Mouse (Mus musculus) embryonic facial prominence, embryonic 10.5 days (tissue): Measurements from ENCODE around the gene Ralgps1. TPM values are rescaled to one million over a fixed set of nuclear protein-coding genes. Genes with fewer than 3 reads are reported as not detected.

Experiments
- DNase-seq: peaks from one replicate; pipeline ENCODE4 v3.0.0-alpha.2; 2017; ENCODE audit warnings: low spot score
- H3K27ac ChIP-seq: fragments of 300-500 bp; sonication (generic); replicated peaks from 2 replicates; pipeline ENCODE4 v1.5.1; 2016; ENCODE audit warnings: mild to moderate bottlenecking
- H3K27me3 ChIP-seq: fragments of 300-500 bp; sonication (generic); replicated peaks from 2 replicates; pipeline ENCODE4 v1.6.1; 2016; ENCODE audit warnings: low read depth, mild to moderate bottlenecking; ENCODE audit not compliant: poor library complexity, severe bottlenecking
- H3K36me3 ChIP-seq: fragments of 300-500 bp; sonication (generic); replicated peaks from 2 replicates; pipeline ENCODE4 v1.6.1; 2016; ENCODE audit warnings: mild to moderate bottlenecking, moderate library complexity
- H3K4me1 ChIP-seq: fragments of 300-500 bp; sonication (generic); 2 replicates; pipeline ENCODE4 v1.6.1; 2016
- H3K4me3 ChIP-seq: fragments of 300-500 bp; sonication (generic); 2 replicates; pipeline ENCODE4 v1.5.1; 2016; ENCODE audit warnings: mild to moderate bottlenecking, moderate library complexity
- H3K9me3 ChIP-seq: fragments of 300-500 bp; sonication (generic); 2 replicates; pipeline ENCODE4 v1.6.1; 2016; ENCODE audit warnings: mild to moderate bottlenecking
- WGBS: fragments of 180-500 bp; shearing (Covaris S2); methylation state at CpG from one replicate; pipeline ENCODE4 v1.1.7; 2016; 5-methylcytosine and 5-hydroxymethylcytosine counted together
- polyA plus RNA-seq: library from polyadenylated mRNA; unstranded; fragments of >200 nt; fragmentation: Nextera tagmentation; extraction: Ambion mirVana; gene quantifications from 2 replicates; pipeline ENCODE4 v1.2.1, GENCODE M21; 2016

Gene Ralgps1
- polyA plus RNA-seq, 1 experiment from 2014 or later: 4.8 TPM

DNA sequence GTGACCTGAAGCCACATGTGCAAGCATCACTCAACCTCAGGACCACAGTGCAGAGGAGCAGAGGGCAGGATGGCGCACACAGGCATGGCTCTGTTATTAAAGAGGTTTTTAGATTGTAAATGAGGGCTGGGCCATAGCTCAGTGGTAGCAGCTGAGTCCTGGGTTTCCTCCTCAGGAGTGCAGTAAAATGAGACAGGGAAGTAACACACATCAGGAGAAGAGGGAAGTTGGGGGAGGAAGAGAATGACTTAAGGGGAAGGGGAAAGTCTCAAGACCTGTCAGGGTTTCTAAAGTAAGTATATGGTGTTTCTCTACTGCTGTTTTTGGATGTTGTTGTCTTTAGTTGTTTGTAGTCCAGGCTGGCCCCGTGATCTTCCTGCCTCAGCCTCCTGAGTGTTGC, 232.8 kb downstream of the Ralgps1 start:
- WGBS: 77% methylated on average over 2 of the region's 2 CpGs
- Histone ChIP-seq H3K27me3 (peaks cover 16% of the 10 kb centered on the region), H3K9me3 (no peaks in the 10 kb centered on the region), H3K4me1 (no peaks in the 10 kb centered on the region), H3K36me3 (no peaks in the 10 kb centered on the region), H3K27ac (no peak overlapping the region), H3K4me3 (no peak overlapping the region)
- DNase-seq: no peak

DNA sequence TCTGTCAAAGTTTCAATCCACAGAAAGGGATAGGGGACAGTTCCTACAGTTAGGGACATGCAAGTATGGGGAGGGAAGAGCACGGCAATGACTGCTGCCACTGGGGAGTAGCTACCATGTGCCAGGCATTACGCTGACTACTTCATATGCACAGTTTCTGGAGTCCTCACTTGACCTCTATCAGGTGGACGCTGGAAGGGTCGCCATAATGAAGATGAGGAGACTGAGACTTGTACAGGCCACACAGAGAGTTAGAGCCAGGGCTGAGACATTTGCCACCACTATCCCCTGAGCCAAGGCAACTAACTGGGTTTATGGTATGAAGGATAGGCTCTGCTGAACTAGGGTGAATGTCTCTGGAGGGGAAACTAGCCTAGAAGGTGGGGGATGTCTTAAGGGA, 233.6 kb downstream of the Ralgps1 start:
- Histone ChIP-seq H3K36me3 (no peaks in the 10 kb centered on the region), H3K4me1 (peaks cover 3% of the 10 kb centered on the region), H3K9me3 (no peaks in the 10 kb centered on the region), H3K27ac (no peak overlapping the region), H3K27me3 (peaks cover 24% of the 10 kb centered on the region), H3K4me3 (no peak overlapping the region)
- DNase-seq: no peak
- 79% methylated on average over 4 of the region's 4 CpGs for whole genome bisulfite sequencing

- no peaks in the 10 kb centered on the region for H3K36me3 ChIP-seq
- H3K9me3 ChIP-seq: no peaks in the 10 kb centered on the region
- no peak for DNase-seq
- peaks cover 29% of the 10 kb centered on the region for H3K27me3 ChIP-seq
- WGBS: 90% methylated on average over 9 of the region's 9 CpGs
- no peak overlapping the region for H3K27ac ChIP-seq
- peaks cover 7% of the 10 kb centered on the region for H3K4me1 ChIP-seq
- no peak overlapping the region for H3K4me3 ChIP-seq
These were observed 234.0 kb downstream of the Ralgps1 start for GRCm38 (mm10) chr2:33137244-33137643.

GRCm38 (mm10) chr2:33136366-33136765, 234.9 kb downstream of the Ralgps1 start:
- Histone ChIP-seq H3K27ac (no peak overlapping the region), H3K27me3 (peaks cover 37% of the 10 kb centered on the region), H3K36me3 (no peaks in the 10 kb centered on the region), H3K9me3 (no peaks in the 10 kb centered on the region), H3K4me1 (peaks cover 16% of the 10 kb centered on the region), H3K4me3 (no peak overlapping the region)
- no peak for DNase-seq
- WGBS: 89% methylated on average over 6 of the region's 6 CpGs

DNA sequence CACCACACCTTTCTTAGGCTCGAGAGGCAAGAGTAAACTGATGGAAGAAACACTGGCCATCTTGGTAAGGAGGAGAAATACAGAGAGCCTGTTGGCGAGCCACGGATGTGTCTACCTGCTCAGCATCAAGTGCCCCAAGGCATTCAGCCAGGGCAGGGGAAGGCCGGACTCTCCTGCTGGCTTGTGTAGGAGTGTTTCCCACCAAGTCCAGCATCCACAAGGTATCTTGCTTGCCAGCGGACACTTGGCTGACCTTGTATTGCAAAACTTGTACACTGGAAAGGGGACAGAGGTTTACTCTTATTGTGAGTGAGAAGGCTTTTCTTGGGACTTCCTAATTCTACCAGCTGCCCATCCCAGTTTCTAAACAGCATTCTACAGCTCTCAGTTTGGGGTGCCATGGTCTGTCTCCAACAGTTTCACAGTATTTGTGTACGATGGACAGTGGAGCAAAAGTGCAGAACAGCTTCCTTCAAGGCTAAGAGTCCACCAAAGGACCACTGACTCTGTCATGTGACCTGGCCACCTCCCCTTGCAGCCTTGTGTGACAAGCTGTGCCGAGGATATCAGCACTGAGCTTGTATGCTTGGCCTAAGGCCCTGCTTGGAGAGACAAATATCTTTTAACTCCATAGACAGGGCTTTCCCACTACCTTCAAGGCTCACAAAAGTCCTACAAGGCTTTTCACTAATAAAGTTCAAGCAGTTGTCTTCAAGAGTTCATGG, 236.4 kb downstream of the Ralgps1 start:
- no peak for DNase-seq
- 75% methylated on average over 7 of the region's 7 CpGs for WGBS

GRCm38 (mm10) chr2:33132306-33132705, 239.0 kb downstream of the Ralgps1 start:
- Histone ChIP-seq H3K27ac (no peak overlapping the region), H3K4me1 (peaks cover 32% of the 10 kb centered on the region), H3K27me3 (peaks cover 57% of the 10 kb centered on the region), H3K36me3 (no peaks in the 10 kb centered on the region), H3K9me3 (no peaks in the 10 kb centered on the region), H3K4me3 (peak overlapping the region; percentile 73; the same call in 1 of the 2 replicates)
- no peak for DNase-seq
- WGBS: 1% methylated on average over 7 of the region's 7 CpGs

More for the DNA sequence above, 236.4 kb downstream of the Ralgps1 start:
- Histone ChIP-seq H3K27me3 (peaks cover 41% of the 10 kb centered on the region), H3K9me3 (no peaks in the 10 kb centered on the region), H3K4me3 (no peak overlapping the region), H3K36me3 (no peaks in the 10 kb centered on the region), H3K4me1 (peaks cover 23% of the 10 kb centered on the region), H3K27ac (no peak overlapping the region)

GRCm38 (mm10) chr2:33131500-33132092, 239.7 kb downstream of the Ralgps1 start, which contains the start of gene Garnl3:
Gene Garnl3, minus strand, starts transcription at chr2:33131654.
- Histone ChIP-seq H3K27ac (peak within 1 kb of the TSS; percentile 82), H3K36me3 (no peaks in the 10 kb centered on the region), H3K4me1 (peaks cover 32% of the 10 kb centered on the region), H3K9me3 (no peaks in the 10 kb centered on the region), H3K27me3 (peaks cover 57% of the 10 kb centered on the region), H3K4me3 (peak within 1 kb of the TSS; percentile 73)
- under 1% methylated on average over 22 of the region's 22 CpGs for WGBS
- DNase-seq: peak; percentile 66

- no peaks in the 10 kb centered on the region for H3K9me3 ChIP-seq
- peaks cover 57% of the 10 kb centered on the region for H3K27me3 ChIP-seq
- peak overlapping the region; percentile 82 for H3K27ac ChIP-seq
- peaks cover 32% of the 10 kb centered on the region for H3K4me1 ChIP-seq
- DNase-seq: peak; percentile 98
- WGBS: 1% methylated on average over 55 of the region's 55 CpGs
- no peaks in the 10 kb centered on the region for H3K36me3 ChIP-seq
- peak overlapping the region; percentile 73 for H3K4me3 ChIP-seq
These were observed 240.5 kb downstream of the Ralgps1 start for GRCm38 (mm10) chr2:33130526-33131483.

DNA sequence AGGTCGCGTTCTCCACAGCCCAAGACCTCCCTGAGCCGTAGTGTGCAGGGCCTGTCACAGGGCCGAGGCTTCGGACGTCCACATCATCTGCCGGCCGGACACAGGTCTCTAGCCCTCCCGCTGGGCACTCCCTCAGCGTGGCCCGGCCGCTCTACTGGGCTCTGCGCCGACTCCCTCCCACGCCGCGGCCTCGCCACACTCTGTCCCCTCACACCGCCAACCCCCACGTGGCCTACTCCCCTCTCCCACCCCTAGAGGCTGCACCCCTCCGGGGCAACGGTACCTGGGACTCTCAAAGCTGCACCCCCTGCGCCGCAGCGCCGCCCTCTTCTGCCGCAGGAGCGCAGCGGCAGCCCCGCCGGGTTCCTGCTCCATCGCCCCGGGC, 241.2 kb downstream of the Ralgps1 start:
- Histone ChIP-seq H3K9me3 (no peaks in the 10 kb centered on the region), H3K4me1 (peaks cover 32% of the 10 kb centered on the region), H3K27ac (peak overlapping the region; percentile 82), H3K4me3 (peak overlapping the region; percentile 73), H3K36me3 (no peaks in the 10 kb centered on the region), H3K27me3 (peaks cover 56% of the 10 kb centered on the region)
- WGBS: under 1% methylated on average over 33 of the region's 33 CpGs
- no peak for DNase-seq

DNA sequence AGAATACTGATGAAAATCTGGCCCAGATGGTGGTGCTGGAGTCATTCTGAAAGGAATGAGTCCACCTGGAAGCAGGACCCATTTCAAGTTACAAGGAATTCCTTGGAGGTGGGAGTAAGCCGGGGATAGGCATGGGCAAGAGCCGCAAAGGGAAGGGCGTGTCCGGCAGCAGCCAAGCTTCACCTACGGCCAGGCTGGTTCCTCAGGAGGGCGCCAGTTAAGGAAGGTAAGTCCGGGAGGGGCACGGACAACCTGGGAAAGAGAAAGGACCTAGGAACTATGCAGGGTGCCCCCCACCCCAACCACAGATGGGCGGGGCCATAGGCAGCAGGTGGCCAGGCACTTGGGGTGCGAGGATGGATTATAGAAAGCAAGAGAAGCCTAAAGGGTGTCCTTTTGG, 241.6 kb downstream of the Ralgps1 start:
- peak overlapping the region; percentile 73 for H3K4me3 ChIP-seq
- H3K9me3 ChIP-seq: no peaks in the 10 kb centered on the region
- peak; percentile 19 for DNase-seq
- 3% methylated on average over 10 of the region's 10 CpGs for WGBS
- no peaks in the 10 kb centered on the region for H3K36me3 ChIP-seq
- peaks cover 51% of the 10 kb centered on the region for H3K27me3 ChIP-seq
- H3K27ac ChIP-seq: peak overlapping the region; percentile 82
- peaks cover 32% of the 10 kb centered on the region for H3K4me1 ChIP-seq

DNA sequence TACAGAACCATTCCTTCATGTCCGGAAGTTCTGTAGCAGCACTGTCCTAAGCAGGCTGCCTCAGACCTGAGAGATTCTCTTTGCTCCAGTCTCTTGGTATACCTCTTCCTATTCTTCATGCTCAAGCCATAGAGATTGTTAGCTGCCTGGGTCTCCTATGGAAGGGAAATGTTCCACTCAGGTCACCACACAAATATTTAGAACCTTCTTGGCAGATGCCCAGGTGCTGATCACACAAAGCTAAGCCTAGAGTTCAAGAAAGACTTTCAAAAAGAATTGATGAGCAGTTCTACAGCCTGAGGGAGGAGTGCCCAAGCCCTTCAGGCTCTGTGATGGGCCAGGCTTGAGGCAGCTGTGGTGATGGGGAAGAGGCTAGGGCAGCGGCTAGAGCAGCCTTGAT, 242.3 kb downstream of the Ralgps1 start:
- 68% methylated on average over 2 of the region's 2 CpGs for WGBS
- Histone ChIP-seq H3K27ac (no peak overlapping the region), H3K36me3 (no peaks in the 10 kb centered on the region), H3K9me3 (no peaks in the 10 kb centered on the region), H3K4me1 (peaks cover 32% of the 10 kb centered on the region), H3K4me3 (peak overlapping the region; percentile 73; the same call in 1 of the 2 replicates), H3K27me3 (peaks cover 46% of the 10 kb centered on the region)
- no peak for DNase-seq

DNA sequence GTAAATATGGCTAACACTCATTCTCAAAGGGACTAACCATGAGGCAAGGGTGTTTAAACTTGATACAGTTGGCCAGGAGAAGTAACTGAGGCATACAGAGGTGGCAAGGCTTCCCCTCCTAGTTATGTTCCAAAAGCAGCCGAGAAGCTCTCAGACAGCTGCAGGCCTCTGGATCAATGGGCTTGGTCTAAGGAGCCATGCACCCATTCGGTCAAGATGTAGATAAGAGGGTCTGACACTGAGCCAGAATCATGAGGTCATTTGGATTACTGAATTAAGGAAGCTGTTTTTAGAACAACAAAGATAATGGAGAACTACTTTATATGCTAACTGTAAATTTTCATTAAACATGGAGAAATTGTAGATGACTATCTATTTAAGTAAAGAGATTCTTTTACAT, 244.0 kb downstream of the Ralgps1 start:
- H3K36me3 ChIP-seq: no peaks in the 10 kb centered on the region
- no peak overlapping the region for H3K4me3 ChIP-seq
- H3K9me3 ChIP-seq: no peaks in the 10 kb centered on the region
- WGBS: 84% methylated on average over 2 of the region's 2 CpGs
- H3K27me3 ChIP-seq: peaks cover 29% of the 10 kb centered on the region
- H3K4me1 ChIP-seq: peaks cover 24% of the 10 kb centered on the region
- H3K27ac ChIP-seq: no peak overlapping the region
- DNase-seq: no peak
